In the genomic region with DNA sequence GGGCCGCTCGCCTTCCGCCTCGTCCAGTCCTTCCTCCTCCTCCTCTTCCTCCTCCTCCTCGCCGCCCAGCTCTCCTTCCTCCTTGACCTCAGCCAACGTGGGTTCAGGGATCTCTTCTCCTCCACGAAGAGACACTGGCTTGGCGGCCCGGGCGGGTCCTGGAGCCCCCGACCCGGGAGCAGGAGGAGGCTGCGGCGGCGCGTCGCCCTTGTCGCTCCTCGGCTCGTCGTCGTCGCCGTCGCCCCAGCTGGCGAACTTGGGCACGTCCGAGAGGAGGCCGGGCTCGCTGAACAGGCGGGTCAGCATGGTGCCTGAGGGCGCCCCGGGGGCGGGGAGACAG, we compare ENCODE assay signal across 9 mouse cellular contexts. TPM values are rescaled to one million over a fixed set of nuclear protein-coding genes. Genes with fewer than 3 reads are reported as not detected.
DNase-seq lines count a peak whose midpoint lies in the region; ATAC-seq and TF ChIP-seq lines count a peak whose summit lies in the region.
"Had no signal": no experiment of that assay in that cellular context is flagged by ENCODE, and none has a peak within 500 bp of the region (broad histone marks: within the 10 kb centered on the region; RNA-seq: fewer than 3 reads in every experiment).

No protein-coding gene starts in this region.

- peaks cover 7% of the 10 kb centered on the region; the same call in 1 of the 2 replicates for H3K4me1 ChIP-seq in lung, postnatal 0 days (ENCODE audit: insufficient read depth, low read depth, low read length)
- peaks cover 22% of the 10 kb centered on the region for H3K4me1 ChIP-seq in limb, embryonic 13.5 days
- H3K4me1 ChIP-seq in stomach, embryonic 15.5 days = peaks cover 20% of the 10 kb centered on the region

- no peaks in the 10 kb centered on the region for H3K36me3 ChIP-seq in lung, postnatal 0 days (ENCODE audit: insufficient read depth, low read length)
- H3K36me3 ChIP-seq in limb, embryonic 13.5 days = no peaks in the 10 kb centered on the region
- no peaks in the 10 kb centered on the region for H3K36me3 ChIP-seq in stomach, embryonic 15.5 days

- 2% methylated on average over 34 of the region's 35 CpGs for WGBS in lung, postnatal 0 days
- WGBS in limb, embryonic 13.5 days = under 1% methylated on average over 35 of the region's 35 CpGs
- under 1% methylated on average over 35 of the region's 35 CpGs for WGBS in stomach, embryonic 15.5 days

- no peak for TF ChIP-seq EP300 in lung, postnatal 0 days (IDR thresholded peaks at IDR 0.05)

- H3K4me2 ChIP-seq in lung, postnatal 0 days (replicated peaks; ENCODE audit: low read depth, low read length) = peak overlapping the region; percentile 39
- peak overlapping the region; percentile 50 for H3K4me2 ChIP-seq in limb, embryonic 13.5 days (replicated peaks)
- H3K4me2 ChIP-seq in stomach, embryonic 15.5 days = peak overlapping the region; percentile 46

- no peak for TF ChIP-seq CTCF in lung, postnatal 0 days (IDR thresholded peaks at IDR 0.05)

- no peak overlapping the region for H3K9ac ChIP-seq in lung, postnatal 0 days (replicated peaks; ENCODE audit: low read depth)
- no peak overlapping the region for H3K9ac ChIP-seq in limb, embryonic 13.5 days
- no peak overlapping the region for H3K9ac ChIP-seq in stomach, embryonic 15.5 days

- H3K4me3 ChIP-seq in lung, postnatal 0 days (ENCODE audit: low read depth, low read length) = peak overlapping the region; percentile 25
- H3K4me3 ChIP-seq in limb, embryonic 13.5 days = peak overlapping the region; percentile 30
- H3K4me3 ChIP-seq in stomach, embryonic 15.5 days (replicated peaks) = peak overlapping the region; percentile 24

- ATAC-seq in lung, postnatal 0 days = peak; percentile 25; the same call in 1 of the 2 replicates
- ATAC-seq in limb, embryonic 13.5 days (ENCODE audit: low FRiP score, low read depth) = no peak
- ATAC-seq in stomach, embryonic 15.5 days (ENCODE audit: insufficient read depth, low FRiP score, low read depth) = no peak

- peak; percentile 75 for DNase-seq in cerebellum, adult 11-12 months
- no peak for DNase-seq in cerebellum, adult 11 months
- no peak for DNase-seq in lung, postnatal 0 days (ENCODE audit: low spot score)
- no peak for DNase-seq in lung, postnatal 36 days
- DNase-seq in yolk sac, embryonic 10.5 days (ENCODE audit: low spot score) = no peak
- DNase-seq in spleen, adult 12 weeks (ENCODE audit: low spot score) = no peak

- H3K27me3 ChIP-seq in lung, postnatal 0 days (replicated peaks; ENCODE audit: insufficient read depth, low read length) = peaks cover 85% of the 10 kb centered on the region
- H3K27me3 ChIP-seq in limb, embryonic 13.5 days = peaks cover 100% of the 10 kb centered on the region
- H3K27me3 ChIP-seq in stomach, embryonic 15.5 days (replicated peaks) = peaks cover 97% of the 10 kb centered on the region

- no peaks in the 10 kb centered on the region for H3K9me3 ChIP-seq in lung, postnatal 0 days (ENCODE audit: low read length)
- no peaks in the 10 kb centered on the region for H3K9me3 ChIP-seq in limb, embryonic 13.5 days
- H3K9me3 ChIP-seq in stomach, embryonic 15.5 days = no peaks in the 10 kb centered on the region

- H3K27ac ChIP-seq in lung, postnatal 0 days (ENCODE audit: low read length) = no peak overlapping the region
- no peak overlapping the region for H3K27ac ChIP-seq in limb, embryonic 13.5 days
- no peak overlapping the region for H3K27ac ChIP-seq in stomach, embryonic 15.5 days

RNA-seq across cellular contexts. Expression of gene Neurod2, which starts 1.4 kb away (rescaled TPM):
- polyA plus RNA-seq in lung, postnatal 0 days (2015; fragmentation: Nextera tagmentation; extraction: Ambion mirVana) = not detected in 2 replicates
- polyA plus RNA-seq in limb, embryonic 13.5 days (2015; fragmentation: Nextera tagmentation; extraction: Ambion mirVana) = not detected in 2 replicates
- polyA plus RNA-seq in stomach, embryonic 15.5 days (2015; fragmentation: Nextera tagmentation; extraction: Ambion mirVana) = 0.09 and 0.18 TPM in 2 replicates
- polyA plus RNA-seq: gonadal fat pad, adult 2 months had no signal

RNA-seq across cellular contexts. Expression of gene Ppp1r1b, which starts 20.2 kb away (rescaled TPM):
- 11.8 and 18.6 TPM in 2 replicates for polyA plus RNA-seq in lung, postnatal 0 days (2015; fragmentation: Nextera tagmentation; extraction: Ambion mirVana)
- polyA plus RNA-seq in limb, embryonic 13.5 days (2015; fragmentation: Nextera tagmentation; extraction: Ambion mirVana) = 1.5 and 1.9 TPM in 2 replicates
- 20.2 and 21.5 TPM in 2 replicates for polyA plus RNA-seq in stomach, embryonic 15.5 days (2015; fragmentation: Nextera tagmentation; extraction: Ambion mirVana)

RNA-seq across cellular contexts. Expression of gene Stard3, which starts 30.2 kb away (rescaled TPM):
- polyA plus RNA-seq in lung, postnatal 0 days (2015; fragmentation: Nextera tagmentation; extraction: Ambion mirVana) = 69.9 and 73.1 TPM in 2 replicates
- polyA plus RNA-seq in limb, embryonic 13.5 days (2015; fragmentation: Nextera tagmentation; extraction: Ambion mirVana) = 41.9 and 43.2 TPM in 2 replicates
- polyA plus RNA-seq in stomach, embryonic 15.5 days (2015; fragmentation: Nextera tagmentation; extraction: Ambion mirVana) = 41.1 and 46.4 TPM in 2 replicates

RNA-seq across cellular contexts. Expression of gene Tcap, which starts 55.6 kb away (rescaled TPM):
- polyA plus RNA-seq in lung, postnatal 0 days (2015; fragmentation: Nextera tagmentation; extraction: Ambion mirVana) = 5.8 and 6.4 TPM in 2 replicates
- polyA plus RNA-seq in limb, embryonic 13.5 days (2015; fragmentation: Nextera tagmentation; extraction: Ambion mirVana) = 11.3 and 12.9 TPM in 2 replicates
- 0.23 and 0.43 TPM in 2 replicates for polyA plus RNA-seq in stomach, embryonic 15.5 days (2015; fragmentation: Nextera tagmentation; extraction: Ambion mirVana)

RNA-seq across cellular contexts. Expression of gene Pnmt, which starts 58.2 kb away (rescaled TPM):
- polyA plus RNA-seq in lung, postnatal 0 days (2015; fragmentation: Nextera tagmentation; extraction: Ambion mirVana) = 0.12 TPM in 1 of 2 replicates, not detected in the other
- polyA plus RNA-seq in limb, embryonic 13.5 days (2015; fragmentation: Nextera tagmentation; extraction: Ambion mirVana) = 1.4 and 1.6 TPM in 2 replicates
- 0.22 TPM in 1 of 2 replicates, not detected in the other for polyA plus RNA-seq in stomach, embryonic 15.5 days (2015; fragmentation: Nextera tagmentation; extraction: Ambion mirVana)
